Mouse (Mus musculus): ENCODE measurements at regions not wholly inside any gene's neighbourhood (a gene's known extent, or its start where the extent isn't known, plus 50 kb on each side); places are given as distances from the start of the nearest gene placed in this dataset.

- TF ChIP-seq CTCF (conservative IDR thresholded peaks at IDR 0.05 in 1 of 2, IDR thresholded peaks at IDR 0.05 in 1 of 2; ENCODE audit: low read depth in 2 of 2, low read length in 2 of 2) (no peak), CHD2 (IDR thresholded peaks at IDR 0.05; ENCODE audit: low read length) (no peak), EP300 (IDR thresholded peaks at IDR 0.05; ENCODE audit: low read length) (no peak), E2F4 (IDR thresholded peaks at IDR 0.05; ENCODE audit: insufficient replicate concordance, low read depth, low read length) (no peak), KAT2A (IDR thresholded peaks at IDR 0.05; ENCODE audit: insufficient replicate concordance, low read length) (no peak), USF1 (IDR thresholded peaks at IDR 0.05; ENCODE audit: low read depth, low read length) (no peak), POLR2A (IDR thresholded peaks at IDR 0.05; ENCODE audit: low read depth, low read length) (no peak), MEF2A (IDR thresholded peaks at IDR 0.05; ENCODE audit: borderline replicate concordance, low read depth, low read length) (no peak), SMC3 (IDR thresholded peaks at IDR 0.05; ENCODE audit: low read depth, low read length) (no peak)
These were observed 292.9 kb upstream of the Arglu1 start for GRCm38 (mm10) chr8:8983133-8983661.

Measured in CH12.LX (cell line).